Mouse (Mus musculus) neural tube, embryonic 12.5 days (tissue): ENCODE data around the gene Rnaseh2b. TPM values are rescaled to one million over a fixed set of nuclear protein-coding genes. Genes with fewer than 3 reads are reported as not detected.

Source experiments
- ATAC-seq: fragments of 200-750 bp; cut with Nextera tagmentation; 2 replicates; pipeline ENCODE4 v1.8.0; 2017; ENCODE audit warnings: low read depth, mild to moderate bottlenecking, moderate TSS enrichment, moderate library complexity; ENCODE audit not compliant: low FRiP score
- H3K27ac ChIP-seq: fragments of 300-500 bp; sonication (generic); 2 replicates; pipeline ENCODE4 v1.5.1; 2016
- H3K27me3 ChIP-seq: fragments of 300-500 bp; sonication (generic); replicated peaks from 2 replicates; pipeline ENCODE4 v1.6.1; 2016; ENCODE audit warnings: mild to moderate bottlenecking
- H3K36me3 ChIP-seq: fragments of 300-500 bp; sonication (generic); 2 replicates; pipeline ENCODE4 v1.6.1; 2016; ENCODE audit warnings: mild to moderate bottlenecking
- H3K4me1 ChIP-seq: fragments of 300-500 bp; sonication (generic); 2 replicates; pipeline ENCODE4 v1.6.1; 2016
- H3K4me2 ChIP-seq: fragments of 300-500 bp; sonication (generic); replicated peaks from 2 replicates; pipeline ENCODE4 v1.6.1; 2016; ENCODE audit warnings: mild to moderate bottlenecking
- H3K4me3 ChIP-seq: fragments of 300-500 bp; sonication (generic); 2 replicates; pipeline ENCODE4 v1.5.1; 2016
- H3K9ac ChIP-seq: fragments of 300-500 bp; sonication (generic); 2 replicates; pipeline ENCODE4 v1.6.1; 2016; ENCODE audit warnings: mild to moderate bottlenecking
- H3K9me3 ChIP-seq: fragments of 300-500 bp; sonication (generic); 2 replicates; pipeline ENCODE4 v1.6.1; 2016; ENCODE audit warnings: mild to moderate bottlenecking
- WGBS: fragments of 180-500 bp; shearing (Covaris S2); methylation state at CpG from one replicate; pipeline ENCODE4 v1.1.7; 2016; 5-methylcytosine and 5-hydroxymethylcytosine counted together
- polyA plus RNA-seq: library from polyadenylated mRNA; unstranded; fragments of >200 nt; fragmentation: Nextera tagmentation; extraction: Ambion mirVana; gene quantifications from 2 replicates; pipeline ENCODE4 v1.2.1, GENCODE M21; 2016

Rnaseh2b gene
- polyA plus RNA-seq, 1 experiment from 2014 or later: 49.1 TPM

GRCm38 (mm10) chr14:62270698-62271396 is 21.5 kb upstream of the Rnaseh2b start:
- no peak overlapping the region for H3K4me2 ChIP-seq
- no peaks in the 10 kb centered on the region for H3K27me3 ChIP-seq
- no peak overlapping the region for H3K9ac ChIP-seq
- no peak overlapping the region for H3K27ac ChIP-seq
- WGBS: 92% methylated on average over 12 of the region's 12 CpGs
- no peaks in the 10 kb centered on the region for H3K36me3 ChIP-seq
- no peaks in the 10 kb centered on the region for H3K4me1 ChIP-seq
- no peak overlapping the region for H3K4me3 ChIP-seq
- no peaks in the 10 kb centered on the region for H3K9me3 ChIP-seq
- no peak for ATAC-seq

DNA sequence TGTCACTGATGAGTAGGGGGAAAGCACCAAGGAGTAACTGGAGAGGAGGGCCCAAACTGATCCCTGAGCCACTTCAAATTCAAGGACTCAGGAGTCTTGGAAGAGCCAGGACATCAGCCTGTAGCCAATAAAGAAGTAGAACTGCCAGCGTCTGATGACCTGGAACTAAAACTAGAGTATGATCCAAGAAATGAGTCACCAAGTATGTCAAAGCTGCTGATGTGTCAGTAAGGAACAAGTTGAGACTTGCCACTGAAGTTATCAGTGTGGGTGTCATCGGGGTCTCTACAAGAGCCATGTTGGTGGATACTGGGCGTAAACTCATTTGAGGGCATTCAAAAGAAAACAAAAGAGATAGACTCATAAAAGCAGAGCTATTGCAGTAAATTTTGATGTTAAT is 18.8 kb upstream of the Rnaseh2b start:
- ATAC-seq: no peak
- Histone ChIP-seq H3K4me2 (no peak overlapping the region), H3K9me3 (no peaks in the 10 kb centered on the region), H3K4me1 (no peaks in the 10 kb centered on the region), H3K4me3 (no peak overlapping the region), H3K27me3 (no peaks in the 10 kb centered on the region), H3K27ac (no peak overlapping the region), H3K9ac (no peak overlapping the region), H3K36me3 (no peaks in the 10 kb centered on the region)
- WGBS: 96% methylated on average over 3 of the region's 3 CpGs

- no peak for ATAC-seq
- Histone ChIP-seq H3K36me3 (no peaks in the 10 kb centered on the region), H3K4me3 (no peak overlapping the region), H3K9me3 (no peaks in the 10 kb centered on the region), H3K9ac (no peak overlapping the region), H3K4me1 (no peaks in the 10 kb centered on the region), H3K27me3 (no peaks in the 10 kb centered on the region), H3K27ac (no peak overlapping the region), H3K4me2 (no peak overlapping the region)
- 78% methylated on average over 2 of the region's 2 CpGs for WGBS
Observed at GRCm38 (mm10) chr14:62282974-62283373, 9.4 kb upstream of the Rnaseh2b start.

GRCm38 (mm10) chr14:62288731-62289130 is 3.7 kb upstream of the Rnaseh2b start:
- Histone ChIP-seq H3K9me3 (no peaks in the 10 kb centered on the region), H3K9ac (no peak overlapping the region), H3K27me3 (no peaks in the 10 kb centered on the region; the same call in 1 of the 2 replicates), H3K4me1 (peaks cover 12% of the 10 kb centered on the region), H3K36me3 (no peaks in the 10 kb centered on the region), H3K4me3 (no peak overlapping the region), H3K27ac (no peak overlapping the region), H3K4me2 (no peak overlapping the region)
- no peak for ATAC-seq
- WGBS: 97% methylated on average over 3 of the region's 3 CpGs

GRCm38 (mm10) chr14:62291406-62291987 is 892 bp upstream of the Rnaseh2b start:
- Histone ChIP-seq H3K27ac (no peak overlapping the region), H3K9me3 (no peaks in the 10 kb centered on the region), H3K4me2 (no peak overlapping the region), H3K4me3 (no peak overlapping the region), H3K4me1 (peaks cover 12% of the 10 kb centered on the region), H3K9ac (no peak overlapping the region), H3K36me3 (no peaks in the 10 kb centered on the region), H3K27me3 (no peaks in the 10 kb centered on the region; the same call in 1 of the 2 replicates)
- 90% methylated on average over 1 of the region's 1 CpGs for WGBS
- ATAC-seq: no peak

GRCm38 (mm10) chr14:62292166-62292487 is 262 bp upstream of the Rnaseh2b start:
- no peak; the same call in none of the 2 replicates for ATAC-seq
- H3K27me3 ChIP-seq: no peaks in the 10 kb centered on the region; the same call in 1 of the 2 replicates
- 44% methylated on average over 7 of the region's 7 CpGs for WGBS

DNA sequence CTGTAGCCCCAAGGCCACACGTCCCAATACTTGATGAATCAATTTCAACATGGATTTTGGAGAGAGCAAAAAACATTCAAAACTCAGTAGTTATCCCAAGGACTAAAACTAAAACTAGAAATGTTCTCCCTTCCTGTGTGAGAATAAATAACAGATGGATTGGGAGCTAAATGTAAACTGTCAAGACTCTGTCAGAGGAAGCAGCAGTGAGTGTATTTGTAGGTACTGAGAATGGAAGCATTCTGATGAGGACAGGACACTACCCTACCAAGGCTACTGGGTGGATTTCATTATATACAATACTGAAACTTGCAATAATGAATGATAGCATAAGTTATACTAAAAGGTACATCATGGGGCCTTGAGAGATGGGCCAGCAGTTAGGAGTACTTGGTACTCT is 6.4 kb downstream of the Rnaseh2b start:
- Histone ChIP-seq H3K4me3 (no peak overlapping the region), H3K4me1 (no peaks in the 10 kb centered on the region), H3K27ac (no peak overlapping the region), H3K27me3 (no peaks in the 10 kb centered on the region), H3K4me2 (no peak overlapping the region), H3K36me3 (no peaks in the 10 kb centered on the region), H3K9ac (no peak overlapping the region), H3K9me3 (no peaks in the 10 kb centered on the region)
- no peak for ATAC-seq
- WGBS: 85% methylated on average over 1 of the region's 1 CpGs

More at GRCm38 (mm10) chr14:62292166-62292487, 262 bp upstream of the Rnaseh2b start:
- H3K27ac ChIP-seq: no peak overlapping the region
- no peaks in the 10 kb centered on the region for H3K36me3 ChIP-seq
- H3K9me3 ChIP-seq: no peaks in the 10 kb centered on the region
- H3K4me1 ChIP-seq: peaks cover 12% of the 10 kb centered on the region
- H3K9ac ChIP-seq: peak overlapping the region; percentile 66
- peak overlapping the region; percentile 49 for H3K4me3 ChIP-seq
- peak overlapping the region; percentile 95 for H3K4me2 ChIP-seq

GRCm38 (mm10) chr14:62300031-62300430 is 7.6 kb downstream of the Rnaseh2b start:
- Histone ChIP-seq H3K4me1 (no peaks in the 10 kb centered on the region), H3K9ac (no peak overlapping the region), H3K4me2 (no peak overlapping the region), H3K27me3 (no peaks in the 10 kb centered on the region), H3K9me3 (no peaks in the 10 kb centered on the region), H3K36me3 (no peaks in the 10 kb centered on the region), H3K27ac (no peak overlapping the region), H3K4me3 (no peak overlapping the region)
- WGBS: 84% methylated on average over 3 of the region's 3 CpGs
- ATAC-seq: no peak

DNA sequence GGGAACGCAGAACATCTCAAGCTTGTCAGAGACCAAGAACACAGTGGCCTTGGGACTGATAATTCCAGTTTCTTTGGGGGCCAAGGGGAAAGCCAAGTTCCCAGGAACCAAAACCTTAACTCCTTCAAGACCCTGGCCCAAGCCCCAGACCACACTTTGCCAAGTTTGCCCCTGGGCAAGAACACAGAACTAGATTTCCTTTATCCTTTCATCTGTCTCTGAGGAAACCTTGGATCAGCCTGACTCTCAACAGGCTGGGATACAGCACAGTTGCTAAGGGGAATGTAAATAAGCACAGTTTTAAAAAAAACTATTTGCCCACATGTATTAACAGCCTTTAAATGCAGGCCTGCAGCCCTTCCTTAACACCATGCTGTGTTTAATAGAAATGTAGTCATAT is 15.2 kb downstream of the Rnaseh2b start:
- Histone ChIP-seq H3K9ac (no peak overlapping the region), H3K27me3 (no peaks in the 10 kb centered on the region), H3K36me3 (no peaks in the 10 kb centered on the region), H3K27ac (no peak overlapping the region), H3K9me3 (no peaks in the 10 kb centered on the region), H3K4me1 (no peaks in the 10 kb centered on the region), H3K4me3 (no peak overlapping the region), H3K4me2 (no peak overlapping the region)
- 100% methylated on average over 1 of the region's 1 CpGs for WGBS
- ATAC-seq: no peak

- no peak for ATAC-seq
- no peak overlapping the region for H3K4me3 ChIP-seq
- H3K36me3 ChIP-seq: no peaks in the 10 kb centered on the region
- no peaks in the 10 kb centered on the region for H3K9me3 ChIP-seq
- H3K27me3 ChIP-seq: no peaks in the 10 kb centered on the region
- H3K27ac ChIP-seq: no peak overlapping the region
- 47% methylated on average over 2 of the region's 2 CpGs for WGBS
- no peak overlapping the region for H3K9ac ChIP-seq
- no peak overlapping the region for H3K4me2 ChIP-seq
- H3K4me1 ChIP-seq: no peaks in the 10 kb centered on the region
Observed at GRCm38 (mm10) chr14:62309026-62309425, 16.6 kb downstream of the Rnaseh2b start.

GRCm38 (mm10) chr14:62311672-62312071 is 19.3 kb downstream of the Rnaseh2b start:
- no peak overlapping the region for H3K4me3 ChIP-seq
- no peak overlapping the region for H3K27ac ChIP-seq
- no peak overlapping the region for H3K9ac ChIP-seq
- H3K36me3 ChIP-seq: no peaks in the 10 kb centered on the region
- 97% methylated on average over 1 of the region's 1 CpGs for WGBS
- H3K27me3 ChIP-seq: no peaks in the 10 kb centered on the region
- H3K9me3 ChIP-seq: no peaks in the 10 kb centered on the region
- no peak for ATAC-seq
- H3K4me1 ChIP-seq: no peaks in the 10 kb centered on the region
- no peak overlapping the region for H3K4me2 ChIP-seq

GRCm38 (mm10) chr14:62322581-62323344 is 30.4 kb downstream of the Rnaseh2b start:
- Histone ChIP-seq H3K9ac (no peak overlapping the region), H3K4me2 (no peak overlapping the region), H3K36me3 (no peaks in the 10 kb centered on the region), H3K27ac (no peak overlapping the region), H3K27me3 (no peaks in the 10 kb centered on the region), H3K4me3 (no peak overlapping the region), H3K9me3 (no peaks in the 10 kb centered on the region), H3K4me1 (no peaks in the 10 kb centered on the region)
- ATAC-seq: no peak
- 62% methylated on average over 6 of the region's 6 CpGs for WGBS
